Mouse (Mus musculus) megakaryocyte, adult 5-6 weeks (primary cell): ENCODE measurements around the gene Foxn3. TPM values are rescaled to one million over a fixed set of nuclear protein-coding genes. Genes with fewer than 3 reads are reported as not detected.
"Not testable (repeated sequence)": the region's sequence is repeated elsewhere in the genome, so short reads cannot be mapped to it uniquely, and the experiment has no call there.

ENCODE experiments used
- ATAC-seq: 2 replicates; pipeline ENCODE4 v1.8.0; 2016; ENCODE audit warnings: mild to moderate bottlenecking, inconsistent platforms; ENCODE audit not compliant: poor library complexity, severe bottlenecking
- total RNA-seq, 2 experiments: library from RNA; stranded (forward) in 1 of 2; stranded (reverse) in 1 of 2; fragments of 153-499, 151-499 nt in 1 of 2; fragments of 221-1000, 200-1000 nt in 1 of 2; gene quantifications; 2 replicates each; pipeline versions ENCODE4 v1.2.3 to v1.2.4; 2015 to 2017

Gene Foxn3
- total RNA-seq, 2 experiments from 2014 or later = 19.6 to 45.6 TPM

DNA sequence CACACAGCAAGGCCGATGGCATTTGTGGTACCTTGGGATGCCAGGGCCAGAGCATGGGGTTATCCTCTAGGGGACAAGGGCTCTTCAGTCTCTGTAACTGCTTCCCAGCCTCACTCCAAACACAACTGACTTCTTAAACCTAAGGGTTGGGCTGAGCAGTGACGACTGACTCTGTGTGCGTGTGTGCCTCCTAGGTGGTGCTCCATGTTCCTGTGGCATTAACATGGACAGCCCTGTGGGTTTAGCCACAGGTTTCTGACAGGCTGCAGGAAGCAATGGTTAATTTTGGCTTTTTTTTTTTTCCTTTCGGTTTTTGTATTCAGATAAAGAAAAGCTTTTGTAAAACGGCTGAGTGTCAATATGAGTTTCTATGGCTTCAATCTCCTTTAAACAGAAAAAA lies 367.7 kb downstream of the Foxn3 start:
- ATAC-seq = no peak

- not testable (repeated sequence) for ATAC-seq
Observed at GRCm38 (mm10) chr12:99194120-99194519, 369.3 kb downstream of the Foxn3 start.

DNA sequence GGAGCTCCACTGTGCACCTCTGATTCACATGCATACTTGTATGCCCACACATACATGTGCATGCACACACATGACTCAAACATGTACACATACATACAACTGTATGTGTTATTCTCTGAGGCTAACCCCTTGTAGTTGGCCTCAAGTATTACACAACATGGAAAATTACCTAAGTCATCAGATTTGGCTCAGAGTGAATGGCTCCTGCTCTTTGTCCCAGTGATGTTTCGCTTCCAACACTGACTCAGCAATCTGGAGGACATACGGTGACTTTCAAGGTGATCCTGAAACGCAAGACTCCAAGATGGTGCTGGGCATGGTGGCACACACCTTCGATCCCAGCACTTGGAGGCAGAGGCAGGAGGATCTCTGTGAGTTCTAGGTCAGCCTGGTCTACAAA lies 375.7 kb downstream of the Foxn3 start:
- no peak for ATAC-seq

GRCm38 (mm10) chr12:99186239-99186638 lies 377.1 kb downstream of the Foxn3 start:
- ATAC-seq = no peak

DNA sequence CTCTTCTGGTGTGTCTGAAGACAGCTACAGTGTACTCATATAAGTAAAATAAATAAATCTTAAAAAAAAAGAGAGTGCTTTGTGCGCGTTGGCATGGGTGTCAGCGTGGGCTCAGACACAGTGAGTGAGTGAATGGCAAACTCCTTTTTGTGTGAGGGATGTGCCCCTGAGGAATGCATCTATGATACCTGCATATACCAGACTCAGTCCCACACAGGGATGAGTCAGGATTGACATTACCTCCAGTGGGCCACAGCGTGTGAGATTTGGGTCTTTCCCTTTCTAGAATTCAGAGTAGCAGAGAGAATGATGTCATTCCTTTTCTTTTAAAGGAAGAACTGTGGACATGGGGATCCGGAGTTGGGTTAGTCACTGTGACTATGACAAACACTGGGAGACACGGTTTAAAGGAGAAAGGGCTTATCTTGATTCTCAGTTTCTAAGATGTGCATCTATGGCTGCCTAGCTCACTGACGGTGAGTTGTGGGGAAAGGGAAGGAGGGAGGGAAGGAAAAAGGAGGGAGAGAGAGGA lies 380.1 kb downstream of the Foxn3 start:
- ATAC-seq = no peak

- ATAC-seq = no peak
Observed at GRCm38 (mm10) chr12:99182338-99182737, 381.0 kb downstream of the Foxn3 start.

DNA sequence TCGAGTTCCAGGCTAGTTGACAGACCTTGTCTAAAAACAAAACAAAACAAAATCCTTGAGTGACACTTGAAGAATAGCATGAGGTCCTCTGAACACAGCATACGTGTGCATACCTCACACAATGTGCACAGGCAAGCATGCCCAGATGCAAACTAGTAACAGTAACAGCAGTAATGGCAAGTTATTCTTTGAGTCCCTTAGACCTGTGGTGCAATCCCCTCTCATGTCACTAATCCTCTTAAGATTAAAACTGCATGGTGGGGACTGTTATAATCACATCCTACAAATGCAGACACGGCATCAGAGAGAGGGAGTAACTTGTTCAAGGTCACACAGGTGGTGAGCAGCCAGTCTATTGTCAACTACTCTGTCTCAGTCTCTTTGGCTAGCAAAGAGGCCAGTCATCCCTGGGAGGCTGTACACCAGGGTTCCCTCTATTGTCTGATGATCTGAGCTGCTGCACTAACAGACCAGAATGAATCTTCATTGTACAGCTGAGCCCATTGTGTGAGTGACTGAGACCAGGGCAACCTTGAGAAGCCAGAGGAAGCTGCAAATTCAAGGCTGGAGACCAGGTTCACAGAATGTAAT lies 383.1 kb downstream of the Foxn3 start:
- ATAC-seq = no peak

DNA sequence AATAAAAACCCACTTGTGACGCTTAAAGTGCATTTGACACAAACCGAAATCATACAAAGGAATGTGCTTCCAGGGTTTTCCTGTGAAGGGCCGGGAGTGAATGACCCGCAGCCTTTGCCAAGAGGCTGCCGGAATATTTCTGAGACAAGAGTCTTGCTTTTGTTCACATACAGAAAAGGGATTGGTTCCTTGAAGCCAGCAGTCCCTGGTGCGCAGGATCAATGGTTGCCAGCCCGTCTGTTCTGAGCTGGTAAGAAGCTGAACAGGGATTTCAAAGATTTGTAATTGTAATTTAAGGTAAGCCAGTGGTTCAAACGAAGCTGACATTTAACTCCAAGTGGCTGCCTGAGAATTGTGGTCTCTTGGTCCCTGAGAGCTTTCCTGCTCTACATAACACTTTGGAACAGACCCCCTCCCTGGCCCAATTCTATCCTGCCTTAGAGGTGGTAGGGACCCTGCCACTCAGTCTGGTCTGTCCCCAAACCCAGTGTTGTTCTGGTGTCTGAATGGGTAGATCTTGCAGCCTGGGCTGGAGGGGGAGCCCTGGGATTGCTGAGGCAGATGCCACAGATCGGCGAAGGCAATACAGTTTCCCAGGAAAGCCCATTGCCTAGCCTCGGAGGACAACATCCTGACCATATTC lies 388.3 kb downstream of the Foxn3 start:
- no peak for ATAC-seq

GRCm38 (mm10) chr12:99172170-99172569 lies 391.2 kb downstream of the Foxn3 start:
- no peak for ATAC-seq

DNA sequence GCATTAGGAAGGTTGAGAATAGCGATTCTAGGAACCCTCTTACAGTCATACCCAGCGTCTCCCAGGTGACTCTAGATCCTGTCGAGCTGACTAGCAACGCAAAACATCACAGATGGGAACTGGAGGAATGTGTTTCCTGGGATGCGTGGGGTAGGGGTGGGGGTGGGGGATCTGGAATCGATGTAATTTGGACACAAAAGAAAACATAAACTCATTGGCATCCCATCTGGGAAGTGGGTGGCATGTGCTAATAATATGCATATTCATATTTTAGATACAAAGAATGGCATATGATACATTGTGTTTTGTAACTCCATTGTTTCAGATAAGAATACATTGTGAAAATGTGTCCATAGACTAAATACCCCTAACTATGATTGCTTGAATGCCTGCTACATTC lies 393.5 kb downstream of the Foxn3 start:
- no peak for ATAC-seq

- ATAC-seq = no peak
Observed at GRCm38 (mm10) chr12:99166091-99166490, 397.3 kb downstream of the Foxn3 start.

GRCm38 (mm10) chr12:99163342-99163682 lies 400.1 kb downstream of the Foxn3 start:
- no peak for ATAC-seq

GRCm38 (mm10) chr12:99162639-99163341 lies 400.6 kb downstream of the Foxn3 start:
- no peak for ATAC-seq

DNA sequence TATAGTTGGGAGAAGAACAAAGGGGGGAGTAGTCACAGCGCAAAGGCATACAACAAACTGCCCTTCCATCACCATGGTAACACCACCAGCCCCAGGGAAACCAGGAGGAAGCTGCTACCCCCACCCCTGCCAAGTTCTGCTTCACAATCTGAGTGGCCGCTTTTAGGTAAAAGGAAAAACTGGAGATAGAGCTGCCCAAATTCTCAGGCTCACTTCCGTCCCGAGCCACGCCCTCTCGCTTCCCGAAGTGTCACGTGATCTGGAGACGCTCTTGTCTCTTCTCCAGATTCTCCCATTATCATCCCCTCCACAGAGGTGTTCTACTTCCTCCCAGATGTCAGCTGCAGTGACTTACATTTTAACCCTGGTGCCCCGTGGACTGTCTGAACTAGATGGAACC lies 401.2 kb downstream of the Foxn3 start:
- 0 out of 2 replicates have a peak, but pooled peaks have one; percentile 35 for ATAC-seq

- ATAC-seq = no peak
Observed at GRCm38 (mm10) chr12:99160061-99160460, 403.3 kb downstream of the Foxn3 start.

- no peak for ATAC-seq
Observed at GRCm38 (mm10) chr12:99155904-99156303, 407.5 kb downstream of the Foxn3 start.

DNA sequence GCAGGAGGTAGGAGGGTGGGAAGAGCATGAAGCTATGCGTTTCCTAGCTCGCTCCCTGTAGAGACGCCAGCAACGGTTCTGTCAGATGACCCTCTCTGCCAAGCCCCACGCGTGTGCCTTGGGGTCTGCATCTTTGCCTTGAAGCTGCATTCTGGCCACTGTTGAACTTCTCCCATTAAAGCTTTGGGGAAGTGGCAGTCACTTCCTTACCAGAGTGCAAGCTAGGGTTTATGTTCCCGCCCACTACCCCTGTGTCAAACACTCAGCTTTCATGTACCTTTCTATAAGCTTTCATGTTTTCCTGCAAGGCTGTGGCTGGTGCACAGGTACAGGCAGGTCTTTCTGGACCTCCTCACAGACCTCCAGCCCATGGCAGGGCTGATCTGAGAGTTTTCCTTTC lies 409.2 kb downstream of the Foxn3 start:
- ATAC-seq = peak; percentile 65; the same call in 1 of the 2 replicates

- no peak for ATAC-seq
Observed at GRCm38 (mm10) chr12:99153664-99154063, 409.7 kb downstream of the Foxn3 start.

- ATAC-seq = peak; percentile 66; the same call in 1 of the 2 replicates
Observed at GRCm38 (mm10) chr12:99150126-99150525, 413.3 kb downstream of the Foxn3 start.

- no peak for ATAC-seq
Observed at GRCm38 (mm10) chr12:99149193-99149592, 414.2 kb downstream of the Foxn3 start.
